Mouse (Mus musculus) layer of hippocampus, postnatal 36 days (tissue): ENCODE data around the gene Cacna1c. TPM values are rescaled to one million over a fixed set of nuclear protein-coding genes. Genes with fewer than 3 reads are reported as not detected.
A peak's percentile ranks its signal among the peaks of the same experiment; 100 is the strongest.

ENCODE experiments used
- DNase-seq, 2 experiments: peaks; one replicate each; pipeline ENCODE4 v3.0.0; 2022
- total RNA-seq, 2 experiments: library from RNA; stranded (reverse); gene quantifications; 2 replicates each; pipeline ENCODE4 v1.2.3; 2021

Cacna1c gene
- total RNA-seq, 2 experiments from 2014 or later = 78.0 to 92.9 TPM

DNA sequence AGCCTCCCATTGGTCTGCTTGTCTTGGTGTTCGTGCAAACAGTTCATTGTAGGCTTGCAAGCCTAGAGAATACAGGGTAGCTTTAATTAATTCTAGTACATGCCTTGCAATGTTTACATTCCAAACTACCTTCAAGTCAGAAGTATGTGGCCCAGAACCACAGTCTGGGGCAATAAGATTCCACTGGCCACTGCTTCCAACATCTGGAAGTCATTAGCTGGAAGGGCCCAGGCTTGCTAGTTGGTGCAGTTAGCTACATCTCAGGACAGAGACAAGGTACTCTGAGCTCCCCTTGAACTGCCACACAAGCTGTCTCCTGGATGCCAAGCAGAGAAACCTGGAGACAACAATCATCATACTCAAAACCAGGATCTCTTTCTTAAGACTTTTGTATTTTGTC lies 288.5 kb downstream of the Cacna1c start:
- no peak for DNase-seq

DNA sequence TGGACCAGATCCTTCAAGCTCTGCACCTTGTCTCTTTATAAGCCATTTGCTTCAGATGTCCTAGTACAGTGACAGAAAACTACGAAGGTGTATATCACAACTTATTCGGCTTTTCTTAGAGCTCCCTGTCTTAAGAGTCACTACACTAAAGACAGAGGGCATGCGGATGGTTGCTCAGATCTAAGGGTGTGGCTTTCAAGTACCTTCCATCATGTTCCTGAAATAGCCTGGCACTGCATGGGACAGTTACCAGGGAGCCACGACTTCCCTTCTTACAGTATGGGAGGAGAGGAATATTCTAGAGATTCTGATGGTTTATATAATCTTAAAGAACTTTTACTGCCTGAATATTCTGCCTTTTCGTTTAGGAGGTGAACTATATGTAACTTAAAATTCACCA lies 289.3 kb downstream of the Cacna1c start:
- DNase-seq = no peak

DNA sequence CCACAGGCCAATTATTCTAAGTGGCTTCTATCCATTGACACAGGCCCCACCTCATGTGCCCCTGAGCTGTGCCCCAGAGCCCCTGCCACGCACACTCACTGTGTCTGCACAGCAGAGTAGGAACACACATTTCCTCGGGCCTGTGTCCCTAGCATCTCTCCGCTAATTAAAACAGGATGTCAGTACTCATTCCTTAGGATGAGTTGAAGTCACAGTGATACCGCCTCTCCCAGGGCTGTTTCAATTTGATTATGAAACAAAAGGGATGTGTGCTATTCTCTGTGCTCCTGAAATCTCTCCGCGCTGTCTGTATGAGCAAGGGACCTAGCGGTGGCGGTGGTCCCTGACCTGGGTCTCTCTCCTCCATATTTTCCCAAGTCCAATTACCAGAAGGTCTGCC lies 296.5 kb downstream of the Cacna1c start:
- DNase-seq = no peak

DNA sequence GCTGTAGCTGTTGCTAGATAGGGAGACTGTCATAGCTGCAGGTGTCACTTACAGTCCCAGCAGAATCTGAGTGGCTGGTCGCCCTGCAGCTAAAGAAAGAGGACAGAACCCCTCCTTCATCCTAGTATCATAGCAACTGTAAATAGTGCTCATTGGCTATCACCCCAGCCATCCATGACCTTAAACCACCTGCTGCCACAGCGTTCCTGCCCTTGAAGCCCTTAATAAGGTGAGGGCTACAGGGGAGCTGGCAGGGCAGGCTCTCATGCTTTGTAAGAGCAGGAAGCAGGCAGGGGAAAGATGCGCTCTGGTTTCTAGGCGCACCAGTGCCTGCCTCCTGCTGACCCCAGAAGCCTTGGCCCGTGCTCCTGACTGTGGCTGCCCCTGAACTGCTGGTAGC lies 299.1 kb downstream of the Cacna1c start:
- DNase-seq = no peak

DNA sequence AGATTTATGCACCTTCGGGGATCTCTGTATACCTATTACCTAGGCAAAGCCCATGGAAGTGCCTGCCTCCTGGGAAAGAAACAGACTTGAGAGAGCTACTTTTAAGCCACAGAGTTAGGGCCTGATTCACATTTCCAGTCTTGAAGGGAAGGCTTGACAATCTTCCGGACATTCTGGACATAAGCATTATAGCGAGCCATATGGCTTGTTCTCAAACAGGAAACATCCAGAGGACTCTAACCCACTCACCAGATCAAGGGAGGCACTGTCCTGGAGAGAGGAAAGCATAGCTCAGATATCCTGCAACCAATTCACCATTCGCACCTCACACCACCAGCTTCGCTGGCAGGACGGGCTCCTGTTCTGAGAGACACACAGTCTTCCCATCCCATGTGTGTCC lies 302.2 kb downstream of the Cacna1c start:
- no peak for DNase-seq

DNA sequence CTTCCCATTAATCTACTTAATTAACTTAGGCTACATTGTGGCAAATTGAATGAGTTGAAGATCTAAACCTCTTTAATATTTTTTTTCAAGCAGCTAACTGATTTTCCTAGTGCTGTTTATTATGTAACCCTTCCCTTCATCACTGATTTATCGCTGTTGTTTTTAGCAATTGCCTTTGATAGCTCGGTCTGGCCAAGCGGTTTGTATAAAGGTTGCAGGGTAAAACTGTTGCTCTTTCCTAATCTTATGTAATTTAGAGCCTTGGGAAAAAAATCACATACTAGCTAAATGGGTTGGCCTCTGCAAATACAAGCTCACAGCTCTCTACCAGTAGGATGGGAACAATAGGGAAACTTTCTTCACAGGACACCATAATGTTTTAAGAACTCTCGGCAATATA lies 306.8 kb downstream of the Cacna1c start:
- DNase-seq = no peak

DNA sequence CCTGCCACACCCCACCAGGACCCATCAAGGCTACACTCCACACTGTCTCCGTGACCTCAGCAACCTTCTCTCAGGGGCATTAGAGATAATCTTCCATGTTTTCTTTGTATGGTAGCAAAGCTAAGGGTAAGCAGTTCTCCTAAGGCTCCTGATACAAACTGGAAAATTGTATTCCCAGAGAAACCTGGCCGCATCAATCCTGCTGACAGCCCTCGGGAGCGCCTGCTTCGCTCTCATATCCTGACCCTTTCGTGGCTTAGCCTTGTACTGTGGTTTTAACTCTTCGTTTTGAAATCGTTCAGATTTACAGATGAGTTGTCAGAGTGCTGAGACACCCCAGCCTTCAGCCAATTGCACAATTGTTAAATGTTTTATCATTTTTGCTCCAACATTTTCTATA lies 309.2 kb downstream of the Cacna1c start:
- DNase-seq = no peak

DNA sequence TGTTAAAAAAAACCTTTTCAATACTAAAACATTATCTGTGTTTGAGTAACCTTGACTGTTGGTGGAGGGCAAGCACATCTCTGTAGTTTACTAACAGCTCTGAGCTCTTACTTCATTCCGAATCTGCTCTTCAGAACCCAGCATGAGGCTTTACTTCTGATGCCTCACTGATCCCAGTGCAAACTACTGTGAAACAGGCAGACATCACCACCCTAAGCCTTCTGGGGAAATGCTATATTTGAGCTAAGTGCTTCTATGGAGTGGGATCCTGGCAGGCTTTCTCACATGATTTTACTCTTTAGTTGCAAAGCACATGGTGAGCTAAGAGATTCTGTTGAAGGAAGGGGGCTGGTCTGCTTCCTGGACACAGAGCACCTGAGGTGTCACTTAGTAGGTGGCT lies 311.3 kb downstream of the Cacna1c start:
- DNase-seq = no peak

DNA sequence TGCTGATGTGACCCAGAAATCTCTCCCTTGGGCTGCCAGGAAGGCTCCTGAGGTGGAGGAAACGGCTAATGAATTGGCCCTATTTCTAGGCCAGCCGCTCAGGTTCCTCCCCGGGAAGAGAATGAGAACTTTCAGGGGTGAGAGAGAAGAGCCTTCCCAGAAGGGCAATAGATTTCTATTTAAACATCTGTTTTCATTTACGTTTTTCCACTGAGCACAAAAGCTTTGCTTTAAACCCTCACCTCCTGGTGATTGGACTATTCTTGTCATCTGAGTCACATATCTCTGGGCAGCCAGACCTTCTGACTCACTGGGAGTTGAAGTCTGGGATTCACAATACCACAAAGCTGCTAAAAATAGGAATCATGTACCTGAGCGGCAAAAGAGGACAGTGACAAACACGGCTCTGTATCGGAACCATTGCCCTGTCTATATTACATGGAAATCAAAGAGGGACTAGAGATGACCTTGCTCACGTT lies 312.1 kb downstream of the Cacna1c start:
- no peak for DNase-seq

DNA sequence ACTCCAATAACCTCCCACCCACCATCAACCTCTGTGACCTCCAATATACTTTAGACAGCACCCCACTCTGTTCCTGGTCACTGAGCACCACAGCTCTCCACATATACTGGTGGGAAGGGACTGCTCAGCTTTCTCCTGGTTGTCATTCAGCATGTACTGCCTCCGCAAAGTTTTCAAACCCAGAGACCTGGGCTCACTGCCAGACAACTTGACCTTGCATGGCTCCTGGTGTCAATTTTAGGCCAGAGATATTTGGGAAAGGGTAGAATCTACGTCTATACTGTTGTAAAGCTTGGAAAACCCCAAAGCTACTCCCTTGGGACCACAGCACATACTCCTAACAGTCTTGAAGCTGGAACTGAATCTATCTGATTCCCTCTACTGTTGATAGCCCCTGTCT lies 320.0 kb downstream of the Cacna1c start:
- DNase-seq = no peak

DNA sequence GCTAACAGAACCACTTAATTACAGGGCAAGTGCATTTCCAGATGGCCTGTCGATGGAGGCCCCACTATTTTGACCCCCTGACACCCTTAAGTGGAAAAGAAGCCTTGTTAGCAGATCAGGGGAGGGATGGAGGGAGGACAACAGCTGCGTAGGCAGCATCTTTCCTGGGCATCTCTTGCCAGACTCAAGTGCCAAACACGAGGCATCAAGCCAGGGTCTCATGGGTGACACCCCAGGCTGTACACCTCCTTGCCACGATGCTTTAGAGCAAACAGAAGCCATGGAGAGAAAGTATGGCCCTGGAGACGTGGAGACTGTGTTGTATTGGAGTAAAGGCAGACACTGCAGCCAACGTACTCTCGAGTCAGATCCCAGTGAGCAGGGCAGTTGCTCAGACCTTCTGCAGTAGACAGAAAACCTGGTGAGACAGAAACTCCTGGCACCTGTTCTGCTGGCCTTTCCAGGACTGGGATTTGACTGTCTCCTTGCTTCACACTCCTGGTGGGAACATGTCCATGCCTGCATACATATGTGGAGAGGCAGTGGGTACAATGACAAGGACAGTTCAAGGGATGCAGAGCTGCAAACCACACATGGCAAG lies 325.9 kb downstream of the Cacna1c start:
- DNase-seq = no peak

DNA sequence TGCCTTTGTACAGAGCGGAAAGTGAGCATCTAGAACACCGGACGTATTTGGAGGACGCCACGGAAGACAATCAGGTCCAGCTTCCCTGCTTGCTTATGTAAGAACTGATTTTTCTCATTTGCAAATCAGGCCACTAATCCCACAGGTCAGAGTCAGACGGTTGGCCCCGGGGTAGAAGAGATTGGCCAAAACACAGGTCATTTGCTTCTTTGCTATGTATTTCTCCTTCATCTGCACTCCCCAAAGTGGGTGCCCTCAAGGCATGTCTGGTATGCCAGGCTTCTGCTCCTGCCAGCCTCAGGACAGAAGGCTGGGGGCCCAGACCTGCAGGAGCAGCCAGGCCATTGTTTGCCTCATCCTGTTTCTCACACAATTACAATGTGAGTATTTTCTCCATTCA lies 328.8 kb downstream of the Cacna1c start:
- DNase-seq = no peak

DNA sequence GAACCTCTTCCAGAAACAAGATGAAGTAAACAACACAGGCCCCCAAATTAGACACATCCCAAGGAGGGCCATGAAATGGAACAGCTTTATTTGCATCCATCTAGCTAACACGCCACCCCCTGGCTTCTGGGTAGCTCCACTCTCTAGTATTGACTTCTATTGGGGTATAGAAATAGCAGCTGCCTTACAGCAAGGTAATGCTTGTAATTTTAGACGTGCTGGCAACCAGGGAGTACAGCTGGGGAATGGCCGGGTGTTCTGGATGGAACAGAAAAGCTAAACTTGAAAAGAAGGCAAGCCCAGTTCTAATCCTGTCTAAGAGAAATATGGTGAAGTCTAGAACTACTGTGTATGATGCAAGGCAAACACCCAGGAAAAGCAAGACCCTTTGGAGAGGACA lies 329.3 kb downstream of the Cacna1c start:
- no peak for DNase-seq

DNA sequence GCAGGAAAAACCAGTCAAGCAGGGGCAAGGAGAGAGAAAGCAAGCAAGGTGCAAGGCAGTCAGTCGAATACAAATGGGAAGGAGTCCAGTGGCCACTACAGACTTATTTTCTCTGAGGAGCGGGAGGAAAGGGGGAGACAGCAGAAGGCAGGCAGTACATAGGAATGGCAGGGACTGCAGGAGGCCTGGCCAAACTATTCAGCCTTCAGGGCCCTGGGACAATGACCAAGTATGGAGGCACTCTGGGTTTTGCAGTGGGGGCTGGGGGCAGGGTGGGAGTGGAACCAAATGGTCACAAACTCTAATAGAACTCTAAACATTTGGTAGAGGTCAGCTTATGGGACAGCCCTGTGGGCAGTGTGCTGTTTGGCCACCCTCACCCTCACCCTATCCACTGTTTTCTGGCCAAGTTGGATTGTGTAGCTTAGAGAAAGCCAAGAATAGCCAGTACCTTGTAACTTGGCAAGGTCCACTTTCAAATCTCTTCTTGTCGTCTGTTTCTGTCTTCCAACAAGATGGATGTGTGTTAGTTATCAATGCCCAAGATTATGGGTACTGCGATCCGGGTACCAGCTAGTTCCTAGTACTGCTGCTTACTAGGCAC lies 330.3 kb downstream of the Cacna1c start:
- DNase-seq = no peak

DNA sequence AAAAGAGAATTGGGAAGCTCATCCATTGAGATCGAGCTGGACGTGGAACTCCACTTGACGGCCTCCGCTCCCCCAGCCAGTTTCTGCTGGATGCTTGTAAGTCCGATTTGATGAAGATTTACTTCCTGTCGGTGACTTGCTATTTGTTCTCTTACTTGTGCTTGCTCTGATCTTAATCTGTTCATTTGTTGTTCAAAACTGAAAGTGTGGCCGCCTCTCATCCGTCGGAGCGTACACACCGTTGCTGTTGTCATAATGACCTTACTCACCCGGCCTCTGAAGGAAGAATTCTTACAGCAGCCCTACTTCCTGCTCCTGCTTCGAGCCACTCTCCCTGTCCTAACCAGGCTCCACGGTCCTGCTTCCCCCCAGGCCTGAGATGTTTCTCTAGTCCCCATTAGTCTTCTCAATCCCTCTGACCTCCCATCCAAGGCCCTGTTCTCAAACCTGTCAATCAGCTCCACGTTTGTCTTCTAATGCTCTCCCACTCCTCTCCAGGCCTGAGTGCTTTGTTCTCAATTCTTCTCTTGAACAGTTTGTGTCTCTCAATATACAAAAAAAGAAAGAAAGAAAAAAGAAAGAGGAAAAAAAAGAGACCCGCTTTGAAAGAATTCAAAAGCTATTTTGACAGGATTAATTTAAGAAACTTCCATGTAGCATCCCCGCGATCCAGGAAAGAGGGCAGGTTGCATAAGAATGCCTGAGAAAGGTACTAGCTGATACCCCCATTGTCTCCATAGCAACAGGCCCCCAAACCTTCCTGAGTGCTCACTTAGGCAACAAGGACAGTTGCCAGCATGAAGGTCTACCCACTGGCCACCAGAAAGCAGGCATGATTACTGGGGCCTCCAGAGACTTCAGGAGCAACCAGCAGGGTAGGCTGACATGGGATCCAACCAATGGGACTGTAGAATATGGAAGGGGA lies 331.3 kb downstream of the Cacna1c start:
- DNase-seq = no peak

DNA sequence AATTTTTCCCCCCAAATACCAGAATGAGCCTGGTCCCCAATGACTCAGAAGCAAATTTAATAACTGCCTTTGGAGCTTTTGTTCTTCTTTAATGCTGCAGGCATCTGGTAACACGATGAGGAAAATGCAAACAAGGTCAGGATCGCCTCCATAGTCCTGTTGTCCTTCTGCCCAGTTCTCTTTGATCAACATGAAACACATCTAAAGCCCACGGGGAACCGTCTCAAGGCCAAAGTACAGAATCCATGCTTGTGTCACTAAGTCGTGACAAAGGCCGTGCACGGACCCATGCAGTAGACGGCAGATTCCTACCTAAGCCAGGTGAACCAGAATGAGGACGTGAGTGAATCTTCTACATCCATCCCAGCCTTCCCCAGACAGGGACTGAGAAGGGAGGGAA lies 333.5 kb downstream of the Cacna1c start:
- no peak for DNase-seq

DNA sequence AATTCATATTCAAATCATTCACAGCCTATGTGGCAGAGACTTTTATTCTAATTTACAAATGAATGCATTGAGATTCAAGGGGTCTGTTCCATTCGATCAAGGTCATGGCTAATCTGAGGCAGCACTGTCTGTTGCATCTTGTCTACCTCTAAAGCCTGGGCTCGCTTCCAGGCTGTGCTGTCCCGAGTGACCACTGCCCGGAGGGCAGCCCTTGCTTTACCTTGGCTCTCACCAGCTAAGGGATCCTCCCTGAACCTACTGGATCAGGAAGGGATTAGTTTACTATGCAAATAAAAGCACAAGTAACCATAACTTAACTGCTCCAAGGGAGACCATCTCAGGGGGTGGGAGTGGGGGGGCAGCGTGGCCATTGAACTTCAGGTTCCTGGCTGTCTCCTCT lies 334.1 kb downstream of the Cacna1c start:
- DNase-seq = no peak

DNA sequence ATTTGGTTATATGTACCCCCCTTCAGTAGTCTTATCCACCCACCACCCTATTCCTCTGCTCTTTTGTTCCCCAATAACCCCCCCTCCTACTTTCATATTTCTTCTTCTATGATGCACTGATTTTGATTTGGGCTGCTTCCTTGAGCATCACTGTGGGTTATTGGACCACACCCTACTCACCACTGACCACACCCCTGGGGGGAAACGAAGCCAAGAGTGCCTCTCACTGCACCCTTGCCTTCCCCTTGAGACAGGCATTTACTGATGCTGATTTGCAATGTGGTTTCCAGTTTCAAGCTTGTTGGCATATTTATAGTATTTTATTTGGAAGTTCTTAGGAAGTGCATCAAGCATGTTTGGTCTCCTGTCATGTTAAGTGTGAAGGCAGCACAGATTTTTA lies 337.8 kb downstream of the Cacna1c start:
- no peak for DNase-seq

DNA sequence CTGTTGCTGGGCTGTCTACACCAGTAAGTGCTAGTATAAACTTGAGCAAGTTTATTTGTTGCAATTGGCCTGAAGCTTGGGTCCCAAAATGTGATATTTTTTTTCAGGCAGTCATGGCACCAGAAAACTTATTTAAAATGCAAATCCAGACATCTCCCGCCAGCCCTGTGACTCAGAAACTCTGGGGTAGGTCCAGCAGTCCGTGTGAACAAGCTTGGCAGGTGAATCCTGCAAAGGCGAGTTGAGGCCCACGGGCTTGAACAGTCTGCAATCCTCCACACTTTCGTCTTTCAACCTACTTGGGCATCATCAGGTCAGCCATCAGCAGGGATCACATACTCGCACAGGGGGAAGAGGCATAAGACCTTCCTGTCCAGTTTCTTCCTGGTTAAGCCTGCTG lies 344.1 kb downstream of the Cacna1c start:
- no peak for DNase-seq

DNA sequence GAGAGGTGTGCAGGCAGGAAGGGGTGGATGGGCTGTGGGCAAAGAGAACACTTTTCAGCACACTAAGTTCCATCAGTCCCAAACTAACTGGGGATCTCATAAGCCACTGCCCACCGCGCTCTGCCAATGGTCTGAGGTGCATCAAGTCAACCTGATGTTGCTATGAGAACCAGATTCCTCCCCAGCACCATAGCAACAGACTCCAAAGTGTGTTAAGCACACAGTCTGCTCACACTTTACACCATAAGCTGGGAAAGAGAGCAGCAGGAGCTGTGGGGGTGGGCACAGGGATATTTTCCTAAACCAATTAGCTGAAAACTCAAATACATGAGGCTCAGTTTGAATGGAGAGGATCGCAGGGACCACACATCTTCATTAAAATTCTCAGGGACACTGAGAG lies 345.1 kb downstream of the Cacna1c start:
- DNase-seq = peak; percentile 73 to 80

DNA sequence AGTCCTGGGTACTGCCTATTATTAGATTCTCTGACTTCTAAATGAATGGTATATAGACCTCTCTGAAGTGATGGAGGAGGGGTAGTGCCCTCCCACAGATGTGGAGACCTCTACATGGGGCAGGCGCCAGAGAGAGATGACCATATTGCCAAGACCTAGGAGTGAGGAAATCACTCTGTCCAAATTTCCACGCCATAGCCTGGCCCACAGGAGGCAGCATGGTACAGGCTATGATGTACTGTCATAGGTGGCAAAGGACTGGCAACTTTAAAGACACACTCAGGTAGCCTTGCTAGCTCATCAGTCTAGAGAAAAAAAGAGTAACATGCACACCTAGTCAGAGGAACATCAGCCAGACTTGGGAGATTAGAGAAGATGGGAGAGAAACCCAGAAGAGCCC lies 347.6 kb downstream of the Cacna1c start:
- no peak for DNase-seq

DNA sequence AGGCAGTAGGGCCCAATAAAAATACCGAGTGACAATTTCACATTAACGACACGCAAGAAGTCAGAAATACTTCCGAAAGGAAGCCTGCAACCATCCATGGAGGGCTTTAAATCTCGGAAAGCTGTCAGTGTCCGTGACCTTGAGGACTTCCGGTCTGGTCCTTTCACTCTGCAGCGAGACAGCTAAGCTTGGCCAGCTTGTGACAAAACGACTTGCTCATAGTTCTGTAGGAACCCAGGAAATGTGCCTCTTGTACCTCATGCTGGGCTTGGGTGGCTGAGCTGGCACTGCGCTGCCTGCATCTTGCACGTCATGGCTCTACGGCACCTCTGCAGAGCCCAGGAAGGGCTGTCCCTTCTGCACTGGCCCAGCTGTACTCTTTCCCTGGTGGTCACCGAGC lies 348.5 kb downstream of the Cacna1c start:
- no peak for DNase-seq

DNA sequence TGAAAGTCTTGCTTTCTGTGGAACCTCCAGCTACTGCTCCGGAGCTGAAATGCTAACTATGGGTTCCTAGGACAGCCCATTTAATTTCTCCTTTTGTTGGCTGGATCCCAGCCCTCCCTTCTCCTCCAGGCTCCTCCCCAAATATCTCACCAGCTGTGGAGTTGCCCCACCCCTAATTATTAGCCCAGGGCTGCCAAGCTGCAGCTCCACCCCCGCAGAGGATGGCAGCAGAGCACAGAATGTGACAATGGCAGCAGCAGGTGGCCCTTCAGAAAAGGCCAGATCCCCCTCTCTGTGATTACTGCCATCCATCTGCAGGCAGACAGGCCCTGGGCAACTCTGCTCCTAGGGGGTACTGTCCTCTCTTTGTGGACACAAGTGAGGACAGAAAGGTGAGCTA lies 350.4 kb downstream of the Cacna1c start:
- DNase-seq = peak in 1 of 2 experiments; percentile 39

DNA sequence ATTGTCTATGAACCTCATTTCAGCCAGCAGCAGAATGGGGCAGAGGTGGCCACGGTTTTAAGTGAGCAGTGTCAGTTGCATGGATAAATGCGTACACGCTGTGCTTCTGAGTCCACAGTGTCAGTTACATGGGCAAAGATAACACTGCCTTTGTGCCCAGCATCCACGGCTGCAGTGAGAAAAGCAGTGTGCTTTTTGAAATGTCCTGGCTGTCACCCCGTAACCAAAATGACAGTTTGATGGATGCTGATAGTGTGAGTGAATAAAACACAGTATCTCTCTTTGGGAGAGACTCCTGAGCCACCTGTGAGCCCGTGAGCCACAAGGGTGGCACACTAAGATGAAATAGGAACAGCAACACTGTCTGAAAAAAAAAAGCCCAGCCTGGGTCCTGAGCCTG lies 351.0 kb downstream of the Cacna1c start:
- DNase-seq = no peak
